Mouse (Mus musculus): Measurements from ENCODE around the gene Pbx3. TPM values are rescaled to one million over a fixed set of nuclear protein-coding genes. Genes with fewer than 3 reads are reported as not detected.
A peak's percentile ranks its signal among the peaks of the same experiment; 100 is the strongest.

The Pbx3 gene
- polyA plus RNA-seq, 2 experiments, result 7.7 to 9.8 TPM

DNA sequence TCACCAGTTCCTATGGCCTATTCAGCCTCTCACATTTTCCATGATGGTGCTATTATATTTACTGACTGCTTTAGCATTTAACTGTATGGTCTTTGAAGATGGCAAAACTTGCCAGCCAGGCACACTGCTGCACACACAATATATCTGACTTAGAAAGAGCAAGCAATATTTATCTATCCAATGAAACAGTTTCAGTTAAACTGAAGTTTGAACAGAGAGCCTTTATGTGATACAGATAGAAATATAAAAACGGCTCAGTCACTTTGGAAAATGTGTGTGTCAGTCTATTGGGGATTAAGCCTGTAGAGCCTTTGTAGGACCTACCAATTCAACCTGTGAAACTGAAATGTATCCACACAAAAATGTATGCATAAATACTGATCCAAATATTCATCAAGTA lies 74.3 kb downstream of the Pbx3 start:
- no peak for DNase-seq (ENCODE audit: low read depth in 3 of 3, low spot score in 3 of 3)
- Histone ChIP-seq H3K4me2 (ENCODE audit: low read depth) (no peak overlapping the region), H3K9me3 (ENCODE audit: control insufficient read depth, low read length) (no peaks in the 10 kb centered on the region), H3K36me3 (replicated peaks; ENCODE audit: control insufficient read depth, insufficient read depth, low read depth) (no peaks in the 10 kb centered on the region), H3K4me1 (replicated peaks; ENCODE audit: control insufficient read depth in 2 of 2, insufficient read depth in 2 of 2, low read length in 1 of 2) (no peaks in the 10 kb centered on the region), H3K27ac (no peak overlapping the region), H3K9ac (replicated peaks) (no peak overlapping the region), H3K4me3 (ENCODE audit: insufficient read depth in 1 of 2, low read depth in 2 of 2, low read length in 2 of 2) (no peak overlapping the region), H3K27me3 (ENCODE audit: control insufficient read depth, insufficient read depth, low read length) (no peaks in the 10 kb centered on the region)
- TF ChIP-seq EP300 (IDR thresholded peaks at IDR 0.05; ENCODE audit: low read depth), result no peak
- no peak for TF ChIP-seq CTCF (IDR thresholded peaks at IDR 0.05; ENCODE audit: low read depth)
- ATAC-seq (ENCODE audit: insufficient read depth), result no peak
- 53% methylated on average over 1 of the region's 1 CpGs for WGBS (ENCODE audit: insufficient replicate concordance)

DNA sequence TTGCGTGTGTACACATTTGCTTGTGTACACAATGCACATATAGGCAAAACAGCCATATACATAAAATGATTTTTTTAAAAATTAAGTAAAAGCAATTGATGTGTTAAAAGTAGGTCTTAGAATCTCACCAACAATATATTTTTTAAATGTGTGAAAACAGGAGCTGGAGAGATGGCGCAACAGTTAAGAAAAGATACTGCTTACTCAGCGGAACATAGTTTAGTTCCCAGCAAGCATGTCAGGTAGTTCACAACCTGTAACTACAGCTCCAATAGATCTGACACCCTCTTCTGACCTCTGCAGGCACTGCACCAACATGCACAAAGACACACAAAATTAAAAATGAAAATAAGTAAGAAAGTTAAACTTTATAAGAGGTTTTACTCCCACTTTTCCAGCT lies 74.7 kb downstream of the Pbx3 start:
- TF ChIP-seq EP300 (IDR thresholded peaks at IDR 0.05; ENCODE audit: low read depth) (no peak), CTCF (IDR thresholded peaks at IDR 0.05; ENCODE audit: low read depth) (no peak)
- H3K4me1 ChIP-seq (replicated peaks; ENCODE audit: control insufficient read depth in 2 of 2, insufficient read depth in 2 of 2, low read length in 1 of 2), result no peaks in the 10 kb centered on the region
- no peaks in the 10 kb centered on the region for H3K27me3 ChIP-seq (ENCODE audit: control insufficient read depth, insufficient read depth, low read length)
- no peak overlapping the region for H3K9ac ChIP-seq (replicated peaks)
- ATAC-seq (ENCODE audit: insufficient read depth) (no peak), DNase-seq (ENCODE audit: low read depth in 3 of 3, low spot score in 3 of 3) (no peak)
- H3K4me3 ChIP-seq (ENCODE audit: insufficient read depth in 1 of 2, low read depth in 2 of 2, low read length in 2 of 2), result no peak overlapping the region
- H3K36me3 ChIP-seq (replicated peaks; ENCODE audit: control insufficient read depth, insufficient read depth, low read depth), result no peaks in the 10 kb centered on the region
- no peaks in the 10 kb centered on the region for H3K9me3 ChIP-seq (ENCODE audit: control insufficient read depth, low read length)
- 87% methylated on average over 3 of the region's 3 CpGs for WGBS (ENCODE audit: insufficient replicate concordance)
- no peak overlapping the region for H3K27ac ChIP-seq
- H3K4me2 ChIP-seq (ENCODE audit: low read depth), result no peak overlapping the region

DNA sequence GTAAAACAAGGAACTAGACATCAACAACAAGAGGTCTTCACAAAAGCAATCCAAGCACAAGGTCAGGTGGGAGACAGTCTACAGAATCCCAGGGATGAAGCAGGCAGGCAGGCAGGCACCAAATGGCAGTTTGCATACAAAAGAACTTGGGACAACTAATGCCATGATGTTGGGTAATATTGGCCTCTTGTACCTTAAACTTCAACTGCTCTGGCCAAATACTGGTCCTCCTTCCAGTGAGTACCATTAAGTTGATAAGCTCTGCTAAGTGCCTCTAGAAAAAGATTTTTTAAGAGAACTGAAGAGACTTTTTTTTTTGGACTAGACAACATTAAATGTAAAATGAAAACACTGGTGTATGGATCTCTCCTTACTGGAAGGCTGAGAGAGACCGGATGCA lies 83.2 kb downstream of the Pbx3 start:
- no peak overlapping the region for H3K27ac ChIP-seq
- no peaks in the 10 kb centered on the region for H3K36me3 ChIP-seq (replicated peaks; ENCODE audit: control insufficient read depth, insufficient read depth, low read depth)
- WGBS (ENCODE audit: insufficient replicate concordance), result 86% methylated on average over 1 of the region's 1 CpGs
- H3K9me3 ChIP-seq (ENCODE audit: control insufficient read depth, low read length), result no peaks in the 10 kb centered on the region
- no peak overlapping the region for H3K4me3 ChIP-seq (ENCODE audit: insufficient read depth in 1 of 2, low read depth in 2 of 2, low read length in 2 of 2)
- no peak overlapping the region for H3K4me2 ChIP-seq (ENCODE audit: low read depth)
- no peaks in the 10 kb centered on the region for H3K4me1 ChIP-seq (replicated peaks; ENCODE audit: control insufficient read depth in 2 of 2, insufficient read depth in 2 of 2, low read length in 1 of 2)
- H3K9ac ChIP-seq (replicated peaks), result no peak overlapping the region
- DNase-seq (ENCODE audit: low read depth in 3 of 3, low spot score in 3 of 3) (no peak), ATAC-seq (ENCODE audit: insufficient read depth) (no peak)
- TF ChIP-seq EP300 (IDR thresholded peaks at IDR 0.05; ENCODE audit: low read depth), result no peak
- no peak for TF ChIP-seq CTCF (IDR thresholded peaks at IDR 0.05; ENCODE audit: low read depth)
- no peaks in the 10 kb centered on the region for H3K27me3 ChIP-seq (ENCODE audit: control insufficient read depth, insufficient read depth, low read length)

DNA sequence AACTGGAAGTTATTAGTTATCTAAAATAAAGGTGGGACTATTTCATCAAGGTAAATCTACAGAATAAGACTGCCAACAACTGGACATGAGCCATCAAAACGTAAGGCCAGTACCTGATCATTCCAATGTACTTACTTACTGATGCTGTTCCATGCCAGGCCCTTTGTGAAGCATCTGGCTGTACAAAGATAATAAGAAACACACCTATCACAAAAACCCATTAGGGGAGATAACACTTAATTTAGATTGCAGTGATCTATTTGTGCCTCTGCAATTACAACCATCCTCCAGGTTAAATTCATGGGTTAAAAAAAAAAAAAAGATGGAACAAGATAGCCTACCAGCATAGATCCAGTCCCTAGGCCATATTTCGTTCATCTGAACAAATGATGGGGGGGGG lies 88.7 kb downstream of the Pbx3 start:
- ATAC-seq (ENCODE audit: insufficient read depth) (no peak), DNase-seq (ENCODE audit: low read depth in 3 of 3, low spot score in 3 of 3) (peak in 1 of 3 experiments; percentile 13)
- TF ChIP-seq CTCF (IDR thresholded peaks at IDR 0.05; ENCODE audit: low read depth) (no peak), EP300 (IDR thresholded peaks at IDR 0.05; ENCODE audit: low read depth) (0 out of 2 replicates have a peak, but pooled peaks have one; percentile 13)
- Histone ChIP-seq H3K4me1 (replicated peaks; ENCODE audit: control insufficient read depth in 2 of 2, insufficient read depth in 2 of 2, low read length in 1 of 2) (no peaks in the 10 kb centered on the region; a peak in 1 of 4 replicates), H3K9ac (replicated peaks) (no peak overlapping the region), H3K9me3 (ENCODE audit: control insufficient read depth, low read length) (no peaks in the 10 kb centered on the region), H3K4me2 (ENCODE audit: low read depth) (no peak overlapping the region), H3K27ac (no peak overlapping the region), H3K4me3 (ENCODE audit: insufficient read depth in 1 of 2, low read depth in 2 of 2, low read length in 2 of 2) (no peak overlapping the region), H3K27me3 (ENCODE audit: control insufficient read depth, insufficient read depth, low read length) (no peaks in the 10 kb centered on the region), H3K36me3 (replicated peaks; ENCODE audit: control insufficient read depth, insufficient read depth, low read depth) (no peaks in the 10 kb centered on the region)
- WGBS (ENCODE audit: insufficient replicate concordance), result 43% methylated on average over 2 of the region's 2 CpGs

DNA sequence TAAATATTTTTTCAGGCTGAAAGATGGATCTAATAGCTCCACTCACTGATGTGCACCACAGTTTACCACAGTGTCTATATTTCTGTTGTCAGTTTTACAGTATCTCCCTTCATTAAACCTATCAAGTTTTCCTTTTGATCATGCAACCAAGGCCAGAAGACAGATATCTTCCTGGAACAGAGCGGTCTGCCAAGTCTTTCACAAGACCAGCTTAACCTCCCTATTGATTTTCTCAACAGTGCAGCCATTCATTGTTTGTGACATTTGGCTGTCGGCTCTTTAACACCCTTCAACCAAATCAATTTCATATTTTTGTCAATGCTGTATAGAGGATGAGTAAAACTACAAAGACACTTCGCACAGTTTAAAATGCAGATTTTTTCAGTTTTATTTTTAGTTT lies 91.9 kb downstream of the Pbx3 start:
- Histone ChIP-seq H3K36me3 (replicated peaks; ENCODE audit: control insufficient read depth, insufficient read depth, low read depth) (no peaks in the 10 kb centered on the region), H3K27me3 (ENCODE audit: control insufficient read depth, insufficient read depth, low read length) (no peaks in the 10 kb centered on the region), H3K9me3 (ENCODE audit: control insufficient read depth, low read length) (no peaks in the 10 kb centered on the region), H3K4me1 (replicated peaks; ENCODE audit: control insufficient read depth in 2 of 2, insufficient read depth in 2 of 2, low read length in 1 of 2) (no peaks in the 10 kb centered on the region; a peak in 1 of 4 replicates), H3K4me2 (ENCODE audit: low read depth) (no peak overlapping the region), H3K27ac (no peak overlapping the region), H3K9ac (replicated peaks) (no peak overlapping the region), H3K4me3 (ENCODE audit: insufficient read depth in 1 of 2, low read depth in 2 of 2, low read length in 2 of 2) (no peak overlapping the region)
- DNase-seq (ENCODE audit: low read depth in 3 of 3, low spot score in 3 of 3) (no peak), ATAC-seq (ENCODE audit: insufficient read depth) (no peak)
- TF ChIP-seq EP300 (IDR thresholded peaks at IDR 0.05; ENCODE audit: low read depth) (no peak), CTCF (IDR thresholded peaks at IDR 0.05; ENCODE audit: low read depth) (no peak)
- 77% methylated on average over 3 of the region's 3 CpGs for WGBS (ENCODE audit: insufficient replicate concordance)
